Mouse (Mus musculus) lung, embryonic 15.5 days (tissue): ENCODE results near the gene Hmgb1. TPM values are rescaled to one million over a fixed set of nuclear protein-coding genes. Genes with fewer than 3 reads are reported as not detected.
A peak's percentile ranks its signal among the peaks of the same experiment; 100 is the strongest.

Experiments
- ATAC-seq: fragments of 200-750 bp; cut with Nextera tagmentation; 2 replicates; pipeline ENCODE4 v1.8.0; 2017; ENCODE audit warnings: moderate number of reproducible peaks, borderline replicate concordance; ENCODE audit not compliant: low FRiP score, low TSS enrichment; ENCODE audit errors: extremely low read depth
- H3K27ac ChIP-seq: fragments of 300-500 bp; sonication (generic); 2 replicates; pipeline ENCODE4 v1.5.1; 2015; ENCODE audit warnings: moderate library complexity, mild to moderate bottlenecking, inconsistent platforms
- H3K27me3 ChIP-seq: fragments of 300-500 bp; sonication (generic); 2 replicates; pipeline ENCODE4 v1.6.1; 2015; ENCODE audit warnings: inconsistent platforms
- H3K36me3 ChIP-seq: fragments of 300-500 bp; sonication (generic); 2 replicates; pipeline ENCODE4 v1.6.1; 2015; ENCODE audit warnings: inconsistent platforms
- H3K4me1 ChIP-seq: fragments of 300-500 bp; sonication (generic); 2 replicates; pipeline ENCODE4 v1.6.1; 2015; ENCODE audit warnings: inconsistent platforms
- H3K4me2 ChIP-seq: fragments of 300-500 bp; sonication (generic); 2 replicates; pipeline ENCODE4 v1.6.1; 2015; ENCODE audit warnings: inconsistent platforms, mild to moderate bottlenecking, moderate library complexity
- H3K4me3 ChIP-seq: fragments of 300-500 bp; sonication (generic); 2 replicates; pipeline ENCODE4 v1.5.1; 2015; ENCODE audit warnings: mild to moderate bottlenecking, inconsistent platforms
- H3K9ac ChIP-seq: fragments of 300-500 bp; sonication (generic); 2 replicates; pipeline ENCODE4 v1.6.1; 2015; ENCODE audit warnings: inconsistent platforms
- H3K9me3 ChIP-seq: fragments of 300-500 bp; sonication (generic); 2 replicates; pipeline ENCODE4 v1.6.1; 2016; ENCODE audit warnings: inconsistent platforms
- WGBS: fragments of 180-500 bp; shearing (Covaris S2); methylation state at CpG from one replicate; pipeline ENCODE4 v1.1.7; 2015; 5-methylcytosine and 5-hydroxymethylcytosine counted together
- polyA plus RNA-seq: library from polyadenylated mRNA; unstranded; fragments of >200 nt; fragmentation: Nextera tagmentation; extraction: Ambion mirVana; gene quantifications from 2 replicates; pipeline ENCODE4 v1.2.1, GENCODE M21; 2015

Gene Hmgb1
- polyA plus RNA-seq, 1 experiment from 2014 or later = 1,537 TPM

GRCm38 (mm10) chr5:149027389-149027788 lies 156.9 kb downstream of the Hmgb1 start:
- H3K4me1 ChIP-seq = peaks cover 23% of the 10 kb centered on the region
- ATAC-seq = no peak
- H3K4me2 ChIP-seq = no peak overlapping the region
- WGBS = 70% methylated on average over 8 of the region's 8 CpGs
- H3K4me3 ChIP-seq = no peak overlapping the region
- H3K27ac ChIP-seq = no peak overlapping the region
- H3K27me3 ChIP-seq = no peaks in the 10 kb centered on the region
- H3K36me3 ChIP-seq = no peaks in the 10 kb centered on the region
- H3K9me3 ChIP-seq = no peaks in the 10 kb centered on the region
- no peak overlapping the region for H3K9ac ChIP-seq

GRCm38 (mm10) chr5:149021120-149021519 lies 163.2 kb downstream of the Hmgb1 start:
- WGBS = 33% methylated on average over 7 of the region's 7 CpGs
- Histone ChIP-seq H3K4me2 (peak overlapping the region; percentile 48), H3K4me1 (peaks cover 13% of the 10 kb centered on the region), H3K27me3 (no peaks in the 10 kb centered on the region), H3K9ac (no peak overlapping the region), H3K9me3 (no peaks in the 10 kb centered on the region), H3K4me3 (peak overlapping the region; percentile 11; the same call in 1 of the 2 replicates), H3K27ac (peak overlapping the region; percentile 83), H3K36me3 (no peaks in the 10 kb centered on the region)
- no peak for ATAC-seq

GRCm38 (mm10) chr5:149020681-149021062 lies 163.6 kb downstream of the Hmgb1 start:
- 47% methylated on average over 16 of the region's 16 CpGs for WGBS
- peak overlapping the region; percentile 83 for H3K27ac ChIP-seq

GRCm38 (mm10) chr5:149020059-149020680 lies 164.1 kb downstream of the Hmgb1 start:
- H3K4me2 ChIP-seq = peak overlapping the region; percentile 48
- H3K4me3 ChIP-seq = no peak overlapping the region
- H3K4me1 ChIP-seq = peaks cover 22% of the 10 kb centered on the region
- H3K9me3 ChIP-seq = no peaks in the 10 kb centered on the region
- no peak overlapping the region for H3K9ac ChIP-seq
- 0 out of 2 replicates have a peak, but pooled peaks have one; percentile 4 for ATAC-seq
- no peaks in the 10 kb centered on the region for H3K36me3 ChIP-seq
- no peaks in the 10 kb centered on the region for H3K27me3 ChIP-seq
- peak overlapping the region; percentile 83 for H3K27ac ChIP-seq
- 29% methylated on average over 18 of the region's 18 CpGs for WGBS

More at GRCm38 (mm10) chr5:149020681-149021062, 163.6 kb downstream of the Hmgb1 start:
- H3K9me3 ChIP-seq = no peaks in the 10 kb centered on the region
- no peaks in the 10 kb centered on the region for H3K36me3 ChIP-seq
- peak; percentile 41 for ATAC-seq
- peak overlapping the region; percentile 11; the same call in 1 of the 2 replicates for H3K4me3 ChIP-seq
- H3K4me2 ChIP-seq = peak overlapping the region; percentile 48
- no peaks in the 10 kb centered on the region for H3K27me3 ChIP-seq
- no peak overlapping the region for H3K9ac ChIP-seq
- H3K4me1 ChIP-seq = peaks cover 18% of the 10 kb centered on the region

GRCm38 (mm10) chr5:149017666-149018415 lies 166.4 kb downstream of the Hmgb1 start:
- Histone ChIP-seq H3K27ac (no peak overlapping the region), H3K4me2 (no peak overlapping the region), H3K4me3 (no peak overlapping the region), H3K27me3 (no peaks in the 10 kb centered on the region), H3K4me1 (peaks cover 32% of the 10 kb centered on the region), H3K36me3 (no peaks in the 10 kb centered on the region), H3K9ac (no peak overlapping the region), H3K9me3 (no peaks in the 10 kb centered on the region)
- no peak for ATAC-seq
- WGBS = 75% methylated on average over 3 of the region's 3 CpGs

- 88% methylated on average over 3 of the region's 3 CpGs for WGBS
- ATAC-seq = no peak
- H3K9me3 ChIP-seq = no peaks in the 10 kb centered on the region
These were observed 167.1 kb downstream of the Hmgb1 start for GRCm38 (mm10) chr5:149017181-149017580.

GRCm38 (mm10) chr5:149016261-149016660 lies 168.0 kb downstream of the Hmgb1 start:
- peak overlapping the region; percentile 58; the same call in 1 of the 2 replicates for H3K9ac ChIP-seq
- no peaks in the 10 kb centered on the region for H3K36me3 ChIP-seq
- no peak overlapping the region for H3K4me3 ChIP-seq
- 66% methylated on average over 5 of the region's 5 CpGs for WGBS
- peak overlapping the region; percentile 94 for H3K4me2 ChIP-seq
- H3K9me3 ChIP-seq = no peaks in the 10 kb centered on the region
- H3K27me3 ChIP-seq = no peaks in the 10 kb centered on the region
- peaks cover 32% of the 10 kb centered on the region for H3K4me1 ChIP-seq
- ATAC-seq = no peak
- H3K27ac ChIP-seq = no peak overlapping the region

More at GRCm38 (mm10) chr5:149017181-149017580, 167.1 kb downstream of the Hmgb1 start:
- Histone ChIP-seq H3K4me2 (no peak overlapping the region), H3K27me3 (no peaks in the 10 kb centered on the region), H3K4me3 (no peak overlapping the region), H3K36me3 (no peaks in the 10 kb centered on the region), H3K4me1 (peaks cover 32% of the 10 kb centered on the region), H3K9ac (no peak overlapping the region), H3K27ac (no peak overlapping the region)

- ATAC-seq = peak; percentile 63; the same call in 1 of the 2 replicates
- Histone ChIP-seq H3K9ac (peak overlapping the region; percentile 58), H3K27me3 (no peaks in the 10 kb centered on the region), H3K27ac (peak overlapping the region; percentile 62; the same call in 1 of the 2 replicates), H3K9me3 (no peaks in the 10 kb centered on the region), H3K4me2 (peak overlapping the region; percentile 94), H3K4me3 (peak overlapping the region; percentile 53), H3K4me1 (peaks cover 26% of the 10 kb centered on the region), H3K36me3 (no peaks in the 10 kb centered on the region)
- WGBS = 1% methylated on average over 37 of the region's 37 CpGs
These were observed 168.7 kb downstream of the Hmgb1 start for GRCm38 (mm10) chr5:149015335-149016201.

- ATAC-seq = no peak
- H3K27ac ChIP-seq = no peak overlapping the region
These were observed 169.6 kb downstream of the Hmgb1 start for GRCm38 (mm10) chr5:149014600-149015268.

GRCm38 (mm10) chr5:149013817-149014508 lies 170.3 kb downstream of the Hmgb1 start:
- Histone ChIP-seq H3K27me3 (no peaks in the 10 kb centered on the region), H3K27ac (no peak overlapping the region), H3K36me3 (no peaks in the 10 kb centered on the region), H3K9ac (no peak overlapping the region), H3K9me3 (no peaks in the 10 kb centered on the region), H3K4me3 (no peak overlapping the region), H3K4me2 (no peak overlapping the region; the same call in 1 of the 2 replicates), H3K4me1 (peaks cover 22% of the 10 kb centered on the region)
- no peak for ATAC-seq
- WGBS = 77% methylated on average over 7 of the region's 7 CpGs

More at GRCm38 (mm10) chr5:149014600-149015268, 169.6 kb downstream of the Hmgb1 start:
- no peaks in the 10 kb centered on the region for H3K9me3 ChIP-seq
- H3K4me3 ChIP-seq = peak overlapping the region; percentile 53
- no peaks in the 10 kb centered on the region for H3K27me3 ChIP-seq
- H3K4me1 ChIP-seq = peaks cover 23% of the 10 kb centered on the region
- H3K4me2 ChIP-seq = peak overlapping the region; percentile 94
- H3K36me3 ChIP-seq = no peaks in the 10 kb centered on the region
- H3K9ac ChIP-seq = peak overlapping the region; percentile 58; the same call in 1 of the 2 replicates
- 23% methylated on average over 17 of the region's 17 CpGs for WGBS
